Mouse (Mus musculus) brain, embryonic 14.5 days (tissue): Measurements from ENCODE around the gene Sdf2l1.

ENCODE experiments used
- CTCF ChIP-seq: fragments of 200-500 bp; IDR thresholded peaks from 2 replicates; pipeline ENCODE4 v1.5.1; 2012; ENCODE audit warnings: inconsistent platforms, mild to moderate bottlenecking, moderate library complexity, borderline replicate concordance; ENCODE audit not compliant: insufficient read depth, insufficient read length; ENCODE audit errors: extremely low read depth
- POLR2A ChIP-seq: fragments of 200-500 bp; IDR thresholded peaks from 2 replicates; pipeline ENCODE4 v1.6.1; 2012; ENCODE audit warnings: mild to moderate bottlenecking, inconsistent platforms, borderline replicate concordance; ENCODE audit not compliant: poor library complexity, insufficient read depth, insufficient read length, severe bottlenecking; ENCODE audit errors: extremely low read depth

- TF ChIP-seq POLR2A, result peak; percentile 67
- TF ChIP-seq CTCF, result peak; percentile 61
These were observed at the start of gene Sdf2l1 for GRCm38 (mm10) chr16:17132089-17132905.
